In genomic region chr19:33159897-33160296, GRCm38 (mm10) we compare ENCODE assay signal across 19 mouse cellular contexts.
DNase-seq lines count a peak whose midpoint lies in the region; ATAC-seq lines count a peak whose summit lies in the region.
"Had no signal": no experiment of that assay in that cellular context is flagged by ENCODE, and none has a peak within 500 bp of the region (broad histone marks: within the 10 kb centered on the region; RNA-seq: fewer than 3 reads in every experiment).

No protein-coding gene starts in this region.

- H3K9ac ChIP-seq in hindbrain, embryonic 13.5 days = no peak overlapping the region
- H3K9ac ChIP-seq: embryonic facial prominence, embryonic 12.5 days; forebrain, embryonic 12.5 days had no signal

- 85% methylated on average over 2 of the region's 2 CpGs for WGBS in hindbrain, embryonic 13.5 days
- 90% methylated on average over 2 of the region's 2 CpGs for WGBS in forebrain, embryonic 10.5 days

- H3K4me1 ChIP-seq in hindbrain, embryonic 13.5 days (replicated peaks) = no peaks in the 10 kb centered on the region
- H3K4me1 ChIP-seq in forebrain, embryonic 10.5 days = no peaks in the 10 kb centered on the region
- H3K4me1 ChIP-seq: embryonic facial prominence, embryonic 10.5 days; embryonic facial prominence, embryonic 12.5 days; forebrain, embryonic 12.5 days had no signal

- H3K9me3 ChIP-seq in hindbrain, embryonic 13.5 days = no peaks in the 10 kb centered on the region
- H3K9me3 ChIP-seq in forebrain, embryonic 10.5 days = no peaks in the 10 kb centered on the region
- H3K9me3 ChIP-seq: embryonic facial prominence, embryonic 10.5 days; embryonic facial prominence, embryonic 12.5 days; forebrain, embryonic 12.5 days; G1E had no signal

- ATAC-seq in hindbrain, embryonic 13.5 days (ENCODE audit: low FRiP score) = no peak
- ATAC-seq: forebrain, embryonic 14.5 days; forebrain, embryonic 16.5 days had no signal

- H3K4me2 ChIP-seq in hindbrain, embryonic 13.5 days = no peak overlapping the region
- H3K4me2 ChIP-seq: embryonic facial prominence, embryonic 12.5 days; forebrain, embryonic 12.5 days had no signal

- DNase-seq in 416B (ENCODE audit: low read depth) = peak; percentile 83
- DNase-seq in Muller cell, postnatal 12 days (ENCODE audit: inconsistent ontology term) = peak; percentile 67
- no peak for DNase-seq in left cerebral cortex, adult 11 months (ENCODE audit: low spot score)
- no peak for DNase-seq in forebrain, embryonic 10.5 days (ENCODE audit: extremely low spot score, low spot score)
- DNase-seq: adrenal gland, adult 2 months; adrenal gland, postnatal 10 days; adrenal gland, postnatal 25 days; cerebellum, adult 11-12 months; cerebellum, adult 2 months; cerebellum, adult 9-10 months; cerebellum, postnatal 10 days; cerebellum, postnatal 25 days had no signal

- no peak overlapping the region for H3K4me3 ChIP-seq in hindbrain, embryonic 13.5 days
- no peak overlapping the region for H3K4me3 ChIP-seq in forebrain, embryonic 10.5 days
- H3K4me3 ChIP-seq: embryonic facial prominence, embryonic 10.5 days; embryonic facial prominence, embryonic 12.5 days; forebrain, embryonic 12.5 days had no signal

- no peak overlapping the region for H3K27ac ChIP-seq in hindbrain, embryonic 13.5 days
- H3K27ac ChIP-seq in forebrain, embryonic 10.5 days = no peak overlapping the region
- H3K27ac ChIP-seq: embryonic facial prominence, embryonic 10.5 days; embryonic facial prominence, embryonic 12.5 days; forebrain, embryonic 12.5 days had no signal

- no peaks in the 10 kb centered on the region for H3K36me3 ChIP-seq in hindbrain, embryonic 13.5 days
- no peaks in the 10 kb centered on the region for H3K36me3 ChIP-seq in forebrain, embryonic 10.5 days (replicated peaks)
- H3K36me3 ChIP-seq: embryonic facial prominence, embryonic 10.5 days; embryonic facial prominence, embryonic 12.5 days; forebrain, embryonic 12.5 days; G1E had no signal

- H3K27me3 ChIP-seq in hindbrain, embryonic 13.5 days = no peaks in the 10 kb centered on the region
- no peaks in the 10 kb centered on the region for H3K27me3 ChIP-seq in forebrain, embryonic 10.5 days (ENCODE audit: poor library complexity, severe bottlenecking)
- H3K27me3 ChIP-seq: embryonic facial prominence, embryonic 12.5 days; forebrain, embryonic 12.5 days had no signal

Comparison
In these comparisons a context has a peak if more than half of its experiments do, and no peak if none do; other contexts are left out.
1. DNase-seq: peak in 416B (single experiment) and Muller cell, postnatal 12 days (single experiment); none in left cerebral cortex, adult 11 months (single experiment) and forebrain, embryonic 10.5 days (single experiment).